Mouse (Mus musculus): ENCODE measurements around the gene Dpf2. TPM values are rescaled to one million over a fixed set of nuclear protein-coding genes. Genes with fewer than 3 reads are reported as not detected.

Dpf2 gene
- total and polyA plus RNA-seq, 3 experiments = 25.0 to 115 (median 36.7) TPM

GRCm38 (mm10) chr19:5912103-5913006 lies 455 bp downstream of the Dpf2 start (continued):
- no peak for TF ChIP-seq ZC3H11A (IDR thresholded peaks at IDR 0.05; ENCODE audit: low read depth, low read length)
- TF ChIP-seq MXI1 (IDR thresholded peaks at IDR 0.05; ENCODE audit: low read depth, low read length) = peak; percentile 66
- TF ChIP-seq NRF1 (IDR thresholded peaks at IDR 0.05; ENCODE audit: low read depth, low read length) = peak; percentile 89
- TF ChIP-seq MEF2A (IDR thresholded peaks at IDR 0.05; ENCODE audit: borderline replicate concordance, low read depth, low read length) = peak; percentile 23; the same call in 1 of the 2 replicates
- no peak for TF ChIP-seq KAT2A (IDR thresholded peaks at IDR 0.05; ENCODE audit: insufficient replicate concordance, low read length)

- H3K79me2 ChIP-seq (replicated peaks; ENCODE audit: control insufficient read depth, extremely low read depth, insufficient read depth, poor library complexity, severe bottlenecking) = peaks cover 60% of the 10 kb centered on the region
- H3K27me3 ChIP-seq (replicated peaks) = no peaks in the 10 kb centered on the region
- in situ Hi-C loops (cut with MboI; ENCODE audit: low pct_ligation_motif_present, low pct_unique_long_range_greater_than_20kb, low sequenced_read_pairs) (no loop called here), dilution Hi-C loops (cut with MboI; ENCODE audit: extremely low pct_ligation_motif_present, extremely low pct_unique_long_range_greater_than_20kb, low sequenced_read_pairs) (no loop called here)
- TF ChIP-seq GABPA (IDR thresholded peaks at IDR 0.05; ENCODE audit: insufficient replicate concordance, low read depth, low read length) (no peak), PAX5 (IDR thresholded peaks at IDR 0.05; ENCODE audit: low read length) (no peak), SIN3A (IDR thresholded peaks at IDR 0.05; ENCODE audit: low read length) (0 out of 2 replicates have a peak, but pooled peaks have one; percentile 11), ZNF384 (IDR thresholded peaks at IDR 0.05; ENCODE audit: low read depth, low read length) (peak; percentile 44; the same call in 1 of the 2 replicates), USF1 (IDR thresholded peaks at IDR 0.05; ENCODE audit: low read depth, low read length) (no peak), ZC3H11A (IDR thresholded peaks at IDR 0.05; ENCODE audit: low read depth, low read length) (no peak)
- peaks cover 11 to 40% of the 10 kb centered on the region in 2 experiments for H3K4me1 ChIP-seq (ENCODE audit: control insufficient read depth in 1 of 2, insufficient read depth in 2 of 2)
- no peak overlapping the region for H3K27ac ChIP-seq (ENCODE audit: insufficient read depth, low read depth)
- peaks cover 11 to 45% of the 10 kb centered on the region in 2 experiments for H3K36me3 ChIP-seq (replicated peaks in 1 of 2; ENCODE audit: control insufficient read depth in 1 of 2, insufficient read depth in 1 of 2, low read length in 1 of 2)
- H3K4me2 ChIP-seq (ENCODE audit: insufficient read depth, low read depth, poor library complexity, severe bottlenecking) = peak overlapping the region; percentile 94
- peak; percentile 10 for DNase-seq (ENCODE audit: extremely low read depth)
- no peaks in the 10 kb centered on the region for H3K9me3 ChIP-seq (replicated peaks; ENCODE audit: low read length)
- H3K4me3 ChIP-seq (replicated peaks in 1 of 3; ENCODE audit: low read depth in 2 of 3, low read length in 2 of 3, poor library complexity in 1 of 3) = peak overlapping the region; percentile 90 to 100 (median 93)
- peak overlapping the region; percentile 96 for H3K9ac ChIP-seq (ENCODE audit: insufficient read depth, low read depth)
Measured at GRCm38 (mm10) chr19:5911430-5912102, 1.2 kb downstream of the Dpf2 start.

- TF ChIP-seq UBTF (IDR thresholded peaks at IDR 0.05; ENCODE audit: low read depth, low read length) (no peak), BHLHE40 (IDR thresholded peaks at IDR 0.05; ENCODE audit: low read depth, low read length) (no peak), ZKSCAN1 (IDR thresholded peaks at IDR 0.05; ENCODE audit: borderline replicate concordance, low read depth, low read length) (no peak), ZNF384 (IDR thresholded peaks at IDR 0.05; ENCODE audit: low read depth, low read length) (no peak), MAX (IDR thresholded peaks at IDR 0.05; ENCODE audit: low read length) (no peak), MXI1 (IDR thresholded peaks at IDR 0.05; ENCODE audit: low read depth, low read length) (no peak), MAZ (IDR thresholded peaks at IDR 0.05; ENCODE audit: low read depth, low read length) (no peak), NRF1 (IDR thresholded peaks at IDR 0.05; ENCODE audit: low read depth, low read length) (no peak), USF2 (conservative IDR thresholded peaks at IDR 0.05; ENCODE audit: low read depth, low read length) (no peak), EP300 (IDR thresholded peaks at IDR 0.05; ENCODE audit: low read length) (no peak)
- no peak overlapping the region for H3K4me2 ChIP-seq (ENCODE audit: insufficient read depth, low read depth, poor library complexity, severe bottlenecking)
- H3K79me2 ChIP-seq (replicated peaks; ENCODE audit: control insufficient read depth, extremely low read depth, insufficient read depth, poor library complexity, severe bottlenecking) = peaks cover 61% of the 10 kb centered on the region
- peaks cover 10 to 37% of the 10 kb centered on the region in 2 experiments for H3K4me1 ChIP-seq (ENCODE audit: control insufficient read depth in 1 of 2, insufficient read depth in 2 of 2)
- no peak for DNase-seq (ENCODE audit: extremely low read depth)
- H3K9ac ChIP-seq (ENCODE audit: insufficient read depth, low read depth) = no peak overlapping the region
- in situ Hi-C loops (cut with MboI; ENCODE audit: low pct_ligation_motif_present, low pct_unique_long_range_greater_than_20kb, low sequenced_read_pairs) = no loop called here
- H3K27me3 ChIP-seq (replicated peaks) = no peaks in the 10 kb centered on the region
- no peak overlapping the region for H3K4me3 ChIP-seq (replicated peaks in 1 of 3; ENCODE audit: low read depth in 2 of 3, low read length in 2 of 3, poor library complexity in 1 of 3)
- no peak overlapping the region for H3K27ac ChIP-seq (ENCODE audit: insufficient read depth, low read depth)
- H3K9me3 ChIP-seq (replicated peaks; ENCODE audit: low read length) = no peaks in the 10 kb centered on the region
- dilution Hi-C loops (cut with MboI; ENCODE audit: extremely low pct_ligation_motif_present, extremely low pct_unique_long_range_greater_than_20kb, low sequenced_read_pairs) = no loop called here
- peaks cover 21 to 49% of the 10 kb centered on the region in 2 experiments for H3K36me3 ChIP-seq (replicated peaks in 1 of 2; ENCODE audit: control insufficient read depth in 1 of 2, insufficient read depth in 1 of 2, low read length in 1 of 2)
Measured at GRCm38 (mm10) chr19:5910221-5910620, 2.6 kb downstream of the Dpf2 start.

Data from CH12.LX (cell line).